Mouse (Mus musculus): ENCODE measurements around the gene Cfap46. TPM values are rescaled to one million over a fixed set of nuclear protein-coding genes. Genes with fewer than 3 reads are reported as not detected.

Cfap46 gene
- polyA plus RNA-seq, 1 experiment = not detected

- no peak for TF ChIP-seq GATA1 (IDR thresholded peaks at IDR 0.05; ENCODE audit: low read length)
These were observed 117.1 kb downstream of the Cfap46 start for GRCm38 (mm10) chr7:139566533-139566932.

GRCm38 (mm10) chr7:139565998-139566397 is 117.6 kb downstream of the Cfap46 start:
- no peak for TF ChIP-seq GATA1 (IDR thresholded peaks at IDR 0.05; ENCODE audit: low read length)

GRCm38 (mm10) chr7:139564161-139564560 is 119.5 kb downstream of the Cfap46 start:
- TF ChIP-seq GATA1 (IDR thresholded peaks at IDR 0.05; ENCODE audit: low read length) = no peak

- TF ChIP-seq GATA1 (IDR thresholded peaks at IDR 0.05; ENCODE audit: low read length) = no peak
These were observed 120.2 kb downstream of the Cfap46 start for GRCm38 (mm10) chr7:139563425-139563824.

- TF ChIP-seq GATA1 (IDR thresholded peaks at IDR 0.05; ENCODE audit: low read length) = no peak
These were observed 124.0 kb downstream of the Cfap46 start for GRCm38 (mm10) chr7:139559659-139560058.

GRCm38 (mm10) chr7:139556746-139557526 is 126.7 kb downstream of the Cfap46 start:
- no peak for TF ChIP-seq GATA1 (IDR thresholded peaks at IDR 0.05; ENCODE audit: low read length)

GRCm38 (mm10) chr7:139556331-139556730 is 127.3 kb downstream of the Cfap46 start:
- no peak for TF ChIP-seq GATA1 (IDR thresholded peaks at IDR 0.05; ENCODE audit: low read length)

- TF ChIP-seq GATA1 (IDR thresholded peaks at IDR 0.05; ENCODE audit: low read length) = no peak
These were observed 132.1 kb downstream of the Cfap46 start for GRCm38 (mm10) chr7:139551519-139551918.

Other genes starting within 250 kb of the Cfap46 start
- gene Nkx6-2, start 101.0 kb downstream of the Cfap46 start, polyA plus RNA-seq (2012) = not detected in 2 replicates
- gene Adgra1, start 150.4 kb upstream of the Cfap46 start, polyA plus RNA-seq (2012) = not detected in 2 replicates
- gene Kndc1, start 210.9 kb upstream of the Cfap46 start, polyA plus RNA-seq (2012) = not detected in 2 replicates

Data from G1E-ER4 (cell line).